ENCODE assay signal across 13 mouse cellular contexts in the genomic region with DNA sequence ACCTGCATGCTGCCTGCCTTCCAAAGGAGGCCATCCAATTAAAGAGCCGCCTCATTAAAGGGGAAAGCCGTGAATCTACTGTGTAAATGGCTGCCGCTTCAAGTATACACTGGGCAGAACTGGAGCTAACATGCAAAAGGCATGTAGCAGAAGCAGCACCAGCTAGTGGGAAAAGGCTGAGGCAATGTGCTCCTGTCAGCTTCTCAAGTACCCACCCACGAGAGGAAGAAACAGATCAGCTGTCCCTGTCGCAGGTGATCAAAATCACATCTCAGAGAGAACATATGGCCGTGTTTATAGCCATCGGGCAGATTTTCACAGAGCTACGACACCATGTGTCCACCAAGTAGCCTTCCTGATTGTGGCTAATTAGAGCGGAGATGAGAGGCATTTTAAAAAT.
A peak's percentile ranks its signal among the peaks of the same experiment; 100 is the strongest.
DNase-seq lines count a peak whose midpoint lies in the region; ATAC-seq lines count a peak whose summit lies in the region.
"Had no signal": no experiment of that assay in that cellular context is flagged by ENCODE, and none has a peak within 500 bp of the region (broad histone marks: within the 10 kb centered on the region; RNA-seq: fewer than 3 reads in every experiment).

No protein-coding gene starts in this region.

- H3K4me2 ChIP-seq in hindbrain, embryonic 15.5 days, result no peak overlapping the region
- H3K4me2 ChIP-seq: limb, embryonic 13.5 days; neural tube, embryonic 12.5 days had no signal

- H3K4me3 ChIP-seq in hindbrain, embryonic 15.5 days, result no peak overlapping the region
- H3K4me3 ChIP-seq: limb, embryonic 13.5 days; neural tube, embryonic 12.5 days had no signal

- H3K9me3 ChIP-seq in hindbrain, embryonic 15.5 days, result no peaks in the 10 kb centered on the region
- H3K9me3 ChIP-seq: limb, embryonic 13.5 days; neural tube, embryonic 12.5 days had no signal

- H3K27ac ChIP-seq in hindbrain, embryonic 15.5 days (replicated peaks), result 0 out of 2 replicates have a peak overlapping the region, but pooled peaks have one; percentile 20
- H3K27ac ChIP-seq: kidney, postnatal 0 days; limb, embryonic 13.5 days; neural tube, embryonic 12.5 days had no signal

- peak; percentile 4 for DNase-seq in embryo, embryonic 11 days
- DNase-seq in embryo, embryonic 10 days (ENCODE audit: low spot score), result no peak
- DNase-seq in right cerebral cortex, postnatal 10 days (ENCODE audit: low spot score in 2 of 2), result peak; percentile 27 to 50
- DNase-seq in right cerebral cortex, postnatal 4 days, result no peak
- no peak for DNase-seq in lung, postnatal 14 days
- no peak for DNase-seq in ovary, adult 18-20 months (ENCODE audit: low spot score)
- DNase-seq in spleen, postnatal 10 days (ENCODE audit: low spot score in 2 of 2), result no peak
- DNase-seq: adrenal gland, adult 2 months; thymus, postnatal 36 days had no signal

- 0 out of 2 replicates have a peak, but pooled peaks cover 16% of the 10 kb centered on the region for H3K4me1 ChIP-seq in hindbrain, embryonic 15.5 days (replicated peaks)
- H3K4me1 ChIP-seq: limb, embryonic 13.5 days; neural tube, embryonic 12.5 days had no signal

- 67% methylated on average over 9 of the region's 9 CpGs for WGBS in hindbrain, embryonic 15.5 days

- no peak overlapping the region for H3K9ac ChIP-seq in hindbrain, embryonic 15.5 days
- H3K9ac ChIP-seq: limb, embryonic 13.5 days; neural tube, embryonic 12.5 days had no signal

- H3K36me3 ChIP-seq in hindbrain, embryonic 15.5 days, result no peaks in the 10 kb centered on the region
- H3K36me3 ChIP-seq: limb, embryonic 13.5 days; neural tube, embryonic 12.5 days had no signal

- peak; percentile 53 for ATAC-seq in hindbrain, embryonic 15.5 days (ENCODE audit: low FRiP score, low read depth)

- no peaks in the 10 kb centered on the region for H3K27me3 ChIP-seq in hindbrain, embryonic 15.5 days
- H3K27me3 ChIP-seq: limb, embryonic 13.5 days; neural tube, embryonic 12.5 days had no signal

Comparison
In these comparisons a context has a peak if more than half of its experiments do, and no peak if none do; other contexts are left out.
1. DNase-seq: peak in embryo, embryonic 11 days (single experiment) and right cerebral cortex, postnatal 10 days (2 of 2); none in embryo, embryonic 10 days (single experiment), right cerebral cortex, postnatal 4 days (single experiment), lung, postnatal 14 days (single experiment), ovary, adult 18-20 months (single experiment) and spleen, postnatal 10 days (0 of 2).